Mouse (Mus musculus) erythroid progenitor cell, adult 5-6 weeks (primary cell): Measurements from ENCODE around the gene Smc4. TPM values are rescaled to one million over a fixed set of nuclear protein-coding genes. Genes with fewer than 3 reads are reported as not detected.

Experiments used
- ATAC-seq: replicated peaks from 2 replicates; pipeline ENCODE4 v1.8.0; 2016; ENCODE audit warnings: moderate number of reproducible peaks, mild to moderate bottlenecking, moderate TSS enrichment, inconsistent platforms; ENCODE audit not compliant: poor library complexity, low FRiP score, severe bottlenecking
- total RNA-seq, 2 experiments: library from RNA; stranded (forward) in 1 of 2; stranded (reverse) in 1 of 2; fragments of 150-400 nt in 1 of 2; fragments of 186-747, 209-891 nt in 1 of 2; gene quantifications; 2 replicates each; pipeline versions ENCODE4 v1.2.3 to v1.2.4; 2015 to 2017; ENCODE audit warnings: low replicate concordance in 2 of 2

Gene Smc4
- total RNA-seq, 2 experiments from 2014 or later, result 1,013 to 1,945 TPM

DNA sequence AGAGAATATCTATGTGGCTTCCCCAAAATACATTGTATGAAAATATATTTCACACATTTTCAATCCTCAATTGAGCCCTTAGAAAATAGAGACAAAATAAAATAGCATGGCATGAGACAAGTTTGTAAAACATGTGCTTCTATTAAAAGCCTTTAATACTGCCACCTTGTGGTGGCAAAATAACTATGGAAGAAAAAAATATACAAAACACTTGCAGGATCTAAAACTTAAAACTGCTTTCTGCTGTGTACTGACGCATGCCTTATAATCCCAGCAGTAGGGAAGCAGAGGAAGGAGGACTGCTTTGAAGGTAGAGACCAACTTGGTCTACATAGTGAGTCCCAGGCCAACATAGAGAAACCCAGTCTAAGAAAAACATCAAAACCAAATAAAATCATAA lies 59.5 kb downstream of the Smc4 start:
- ATAC-seq, result peak; percentile 72

Other genes with a start within 250 kb of the Smc4 start
- gene 1110032F04Rik, start 135.2 kb upstream of the Smc4 start, total RNA-seq (2015; ENCODE audit: low replicate concordance), result not detected in 2 replicates
- gene 1110032F04Rik, start 135.2 kb upstream of the Smc4 start, total RNA-seq (2017; ENCODE audit: low replicate concordance), result not detected in 2 replicates
- gene Ift80, start 168 bp upstream of the Smc4 start, total RNA-seq (2015; ENCODE audit: low replicate concordance), result 155 and 233 TPM in 2 replicates
- 270 and 271 TPM in 2 replicates for gene Ift80, start 168 bp upstream of the Smc4 start, total RNA-seq (2017; ENCODE audit: low replicate concordance)
- gene Trim59, start 40.0 kb downstream of the Smc4 start, total RNA-seq (2015; ENCODE audit: low replicate concordance), result 516 and 641 TPM in 2 replicates
- 350 and 524 TPM in 2 replicates for gene Trim59, start 40.0 kb downstream of the Smc4 start, total RNA-seq (2017; ENCODE audit: low replicate concordance)
- gene Kpna4, start 122.4 kb downstream of the Smc4 start, total RNA-seq (2015; ENCODE audit: low replicate concordance), result 42.5 and 48.2 TPM in 2 replicates
- 35.3 and 46.0 TPM in 2 replicates for gene Kpna4, start 122.4 kb downstream of the Smc4 start, total RNA-seq (2017; ENCODE audit: low replicate concordance)
- gene Arl14, start 217.7 kb downstream of the Smc4 start, total RNA-seq (2015; ENCODE audit: low replicate concordance), result not detected in 2 replicates
- gene Arl14, start 217.7 kb downstream of the Smc4 start, total RNA-seq (2017; ENCODE audit: low replicate concordance), result not detected in 2 replicates